Mouse (Mus musculus) cortical plate, adult 2 months (tissue): Measurements from ENCODE around the gene Mylk2.

Experiments
- CTCF ChIP-seq: fragments of 200-500 bp; IDR thresholded peaks from 2 replicates; pipeline ENCODE4 v1.5.1; 2011; ENCODE audit warnings: mild to moderate bottlenecking, control low read depth, low read length; ENCODE audit not compliant: insufficient read depth; ENCODE audit errors: extremely low read depth
- POLR2A ChIP-seq: fragments of 200-500 bp; IDR thresholded peaks from 2 replicates; pipeline ENCODE4 v1.6.1; 2011; ENCODE audit warnings: mild to moderate bottlenecking, low read length, control low read depth; ENCODE audit not compliant: insufficient read depth; ENCODE audit errors: extremely low read depth

- no peak for TF ChIP-seq CTCF
- no peak for TF ChIP-seq POLR2A
Observed at GRCm38 (mm10) chr2:152927371-152927770, 16.2 kb downstream of the Mylk2 start.
